Mouse (Mus musculus) embryo, embryonic 11.5 days (tissue): Measurements from ENCODE around the gene Cfap97.

Experiments used
- DNase-seq: peaks from one replicate; pipeline ENCODE4 v3.0.0-alpha.2; 2012; ENCODE audit warnings: low read depth, low spot score

Gene Cfap97

GRCm38 (mm10) chr8:46153042-46153441 lies 1.5 kb downstream of the Cfap97 start:
- DNase-seq, result no peak

GRCm38 (mm10) chr8:46162953-46163869 lies 11.6 kb downstream of the Cfap97 start:
- DNase-seq, result peak; percentile 87

- DNase-seq, result no peak
These were observed 12.3 kb downstream of the Cfap97 start for GRCm38 (mm10) chr8:46163870-46164190.

- no peak for DNase-seq
These were observed 22.1 kb downstream of the Cfap97 start for GRCm38 (mm10) chr8:46173651-46174050.

GRCm38 (mm10) chr8:46180136-46180535 lies 28.6 kb downstream of the Cfap97 start:
- DNase-seq, result no peak

- DNase-seq, result peak; percentile 41
These were observed 33.8 kb downstream of the Cfap97 start for GRCm38 (mm10) chr8:46185361-46185760.

- no peak for DNase-seq
These were observed 41.5 kb downstream of the Cfap97 start for GRCm38 (mm10) chr8:46193100-46193499.

GRCm38 (mm10) chr8:46196877-46197276 lies 45.3 kb downstream of the Cfap97 start:
- DNase-seq, result no peak

- no peak for DNase-seq
These were observed 46.1 kb downstream of the Cfap97 start for GRCm38 (mm10) chr8:46197673-46198072.

GRCm38 (mm10) chr8:46202350-46202749 lies 50.8 kb downstream of the Cfap97 start:
- no peak for DNase-seq

GRCm38 (mm10) chr8:46204301-46204700 lies 52.7 kb downstream of the Cfap97 start:
- no peak for DNase-seq

GRCm38 (mm10) chr8:46204974-46205640 lies 53.5 kb downstream of the Cfap97 start:
- no peak for DNase-seq

- DNase-seq, result no peak
These were observed 54.5 kb downstream of the Cfap97 start for GRCm38 (mm10) chr8:46206107-46206506.

GRCm38 (mm10) chr8:46208354-46208753 lies 56.8 kb downstream of the Cfap97 start:
- DNase-seq, result no peak

GRCm38 (mm10) chr8:46209057-46209456 lies 57.5 kb downstream of the Cfap97 start:
- DNase-seq, result no peak

- peak; percentile 92 for DNase-seq
These were observed 59.1 kb downstream of the Cfap97 start, which contains the start of gene Slc25a4 for GRCm38 (mm10) chr8:46210404-46211315. TSS of gene Slc25a4 (minus strand) at chr8:46211284.

GRCm38 (mm10) chr8:46211611-46212071 lies 60.1 kb downstream of the Cfap97 start:
- no peak for DNase-seq

GRCm38 (mm10) chr8:46212194-46212593 lies 60.6 kb downstream of the Cfap97 start:
- no peak for DNase-seq

- DNase-seq, result no peak
These were observed 62.5 kb downstream of the Cfap97 start for GRCm38 (mm10) chr8:46213971-46214480.

- DNase-seq, result peak; percentile 42
These were observed 65.3 kb downstream of the Cfap97 start for GRCm38 (mm10) chr8:46216838-46217237.

GRCm38 (mm10) chr8:46220566-46220965 lies 69.0 kb downstream of the Cfap97 start:
- no peak for DNase-seq
